Mouse (Mus musculus): ENCODE results near the gene Serpina7.

Gene Serpina7

GRCm38 (mm10) chrX:139085077-139085476 is at the start of gene Serpina7:
TSS of gene Serpina7 (minus strand) at chrX:139085236.
- no peak for DNase-seq

GRCm38 (mm10) chrX:139134031-139134430 is 49.0 kb upstream of the Serpina7 start:
- DNase-seq = no peak

GRCm38 (mm10) chrX:139097197-139097596 is 12.2 kb upstream of the Serpina7 start:
- DNase-seq = no peak

- no peak for DNase-seq
These were observed 907 bp upstream of the Serpina7 start, which contains the start of gene 4930513O06Rik for GRCm38 (mm10) chrX:139085943-139086342. TSS of gene 4930513O06Rik (plus strand) at chrX:139086243.

GRCm38 (mm10) chrX:139078493-139078892 is 6.5 kb downstream of the Serpina7 start:
- DNase-seq = no peak

- no peak for DNase-seq
These were observed 21.0 kb downstream of the Serpina7 start for GRCm38 (mm10) chrX:139064078-139064477.

GRCm38 (mm10) chrX:139053149-139053548 is 31.9 kb downstream of the Serpina7 start:
- DNase-seq = no peak

GRCm38 (mm10) chrX:139051976-139052375 is 33.1 kb downstream of the Serpina7 start:
- no peak for DNase-seq

- no peak for DNase-seq
These were observed 43.9 kb downstream of the Serpina7 start for GRCm38 (mm10) chrX:139041148-139041547.

GRCm38 (mm10) chrX:139039314-139039713 is 45.7 kb downstream of the Serpina7 start:
- DNase-seq = no peak

GRCm38 (mm10) chrX:139037666-139038065 is 47.4 kb downstream of the Serpina7 start:
- no peak for DNase-seq
